Mouse (Mus musculus) small intestine, adult 2 months (tissue): ENCODE measurements around the gene Ccdc117.

Experiments used
- CTCF ChIP-seq: fragments of 200-500 bp; IDR thresholded peaks from 2 replicates; pipeline ENCODE4 v1.5.1; 2012; ENCODE audit warnings: low read depth, mild to moderate bottlenecking, control low read depth, inconsistent platforms, low read length, moderate library complexity, mixed read lengths; ENCODE audit not compliant: insufficient replicate concordance, insufficient read length; ENCODE audit errors: extremely low read depth
- POLR2A ChIP-seq: fragments of 200-500 bp; IDR thresholded peaks from 2 replicates; pipeline ENCODE4 v1.6.1; 2012; ENCODE audit warnings: low read depth, mild to moderate bottlenecking, control low read depth, inconsistent platforms, low read length, moderate library complexity

- TF ChIP-seq POLR2A, result no peak
- no peak for TF ChIP-seq CTCF
Measured at GRCm38 (mm10) chr11:5545457-5545856, 3.5 kb upstream of the Ccdc117 start.
